Mouse (Mus musculus): ENCODE data around the gene Gm5926. TPM values are rescaled to one million over a fixed set of nuclear protein-coding genes. Genes with fewer than 3 reads are reported as not detected.
"Not testable (repeated sequence)": the region's sequence is repeated elsewhere in the genome, so short reads cannot be mapped to it uniquely, and the experiment has no call there.

The Gm5926 gene
- polyA plus RNA-seq (2014; fragmentation: Nextera tagmentation; extraction: Ambion mirVana), result not detected in 2 replicates

DNA sequence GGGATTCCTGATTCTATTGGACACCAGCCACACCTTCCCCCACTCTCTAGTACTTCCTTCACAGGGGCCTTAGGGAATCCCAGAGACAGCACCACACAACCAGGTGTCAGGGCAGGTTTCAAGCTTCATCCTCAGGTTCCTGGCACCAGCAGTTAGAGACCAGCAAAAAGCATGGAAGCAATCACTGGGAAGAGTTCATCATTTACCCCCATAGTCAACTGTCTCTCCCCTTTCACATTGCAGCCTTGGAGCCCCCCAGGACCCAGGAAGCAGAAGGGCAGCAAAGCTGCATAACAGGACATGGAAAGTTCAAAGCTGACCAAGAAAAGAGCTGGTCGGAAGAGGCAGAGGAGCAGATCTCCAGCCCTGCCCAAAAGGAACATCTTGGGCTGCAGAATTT lies at the start of gene Gm5926:
Gene Gm5926 (plus strand): TSS at position 301 of the 400 bp plus-strand sequence.
- DNase-seq (ENCODE audit: low spot score); ATAC-seq (ENCODE audit: insufficient read depth, low FRiP score, low TSS enrichment): not testable (repeated sequence)
- WGBS, result no CpG with 5 or more reads among the region's 1 CpGs

DNA sequence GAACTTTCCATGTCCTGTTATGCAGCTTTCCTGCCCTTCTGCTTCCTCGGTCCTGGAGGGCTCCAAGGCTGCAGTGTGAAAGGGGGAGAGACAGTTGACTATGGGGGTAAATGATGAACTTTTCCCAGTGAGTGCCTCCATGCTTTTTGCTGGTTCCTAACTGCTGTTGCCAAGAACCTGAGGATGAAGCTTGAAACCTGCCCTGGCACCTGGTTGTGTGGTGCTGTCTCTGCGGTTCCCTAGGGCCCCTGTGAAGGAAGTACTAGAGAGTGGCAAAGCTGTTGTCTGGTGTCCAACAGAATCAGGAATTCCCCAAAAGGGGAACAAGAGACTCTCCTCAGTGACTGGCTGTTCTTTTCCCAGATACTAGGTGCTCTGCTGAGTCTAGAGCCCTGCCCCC lies 49.5 kb upstream of the Gm5926 start:
- 92% methylated on average over 1 of the region's 2 CpGs for WGBS
- H3K4me1 ChIP-seq (ENCODE audit: control insufficient read depth, insufficient read depth, low read length); H3K9ac ChIP-seq (ENCODE audit: low read length); H3K4me3 ChIP-seq (ENCODE audit: low read depth, low read length); ATAC-seq (ENCODE audit: insufficient read depth, low FRiP score, low TSS enrichment); H3K36me3 ChIP-seq (ENCODE audit: control insufficient read depth, insufficient read depth, low read length); H3K27ac ChIP-seq (ENCODE audit: low read depth, low read length); H3K4me2 ChIP-seq (ENCODE audit: low read depth); H3K9me3 ChIP-seq (ENCODE audit: control insufficient read depth, low read length); DNase-seq (ENCODE audit: low spot score); H3K27me3 ChIP-seq (ENCODE audit: control insufficient read depth, insufficient read depth, low read length): not testable (repeated sequence)

More for the DNA sequence above, at the start of gene Gm5926:
- not testable (repeated sequence) for H3K9me3 ChIP-seq (ENCODE audit: control insufficient read depth, low read length); H3K36me3 ChIP-seq (ENCODE audit: control insufficient read depth, insufficient read depth, low read length); H3K27ac ChIP-seq (ENCODE audit: low read depth, low read length); H3K4me3 ChIP-seq (ENCODE audit: low read depth, low read length); H3K27me3 ChIP-seq (ENCODE audit: control insufficient read depth, insufficient read depth, low read length); H3K9ac ChIP-seq (ENCODE audit: low read length); H3K4me1 ChIP-seq (ENCODE audit: control insufficient read depth, insufficient read depth, low read length); H3K4me2 ChIP-seq (ENCODE audit: low read depth)

- H3K4me1 ChIP-seq (ENCODE audit: control insufficient read depth, insufficient read depth, low read length); H3K36me3 ChIP-seq (ENCODE audit: control insufficient read depth, insufficient read depth, low read length); DNase-seq (ENCODE audit: low spot score); H3K27ac ChIP-seq (ENCODE audit: low read depth, low read length); H3K9me3 ChIP-seq (ENCODE audit: control insufficient read depth, low read length); H3K4me3 ChIP-seq (ENCODE audit: low read depth, low read length); H3K9ac ChIP-seq (ENCODE audit: low read length); H3K4me2 ChIP-seq (ENCODE audit: low read depth); H3K27me3 ChIP-seq (ENCODE audit: control insufficient read depth, insufficient read depth, low read length); ATAC-seq (ENCODE audit: insufficient read depth, low FRiP score, low TSS enrichment): not testable (repeated sequence)
- WGBS, result 88% methylated on average over 3 of the region's 3 CpGs
Measured at GRCm38 (mm10) chrX:32601425-32601824, 49.1 kb upstream of the Gm5926 start.

Other genes starting within 250 kb of the Gm5926 start
- not detected in 2 replicates for gene Btbd35f1, start 90.7 kb upstream of the Gm5926 start, polyA plus RNA-seq (2014; fragmentation: Nextera tagmentation; extraction: Ambion mirVana)
- gene Btbd35f21, start 75.4 kb downstream of the Gm5926 start, polyA plus RNA-seq (2014; fragmentation: Nextera tagmentation; extraction: Ambion mirVana), result not detected in 2 replicates
- gene Btbd35f30, start 243.9 kb downstream of the Gm5926 start, polyA plus RNA-seq (2014; fragmentation: Nextera tagmentation; extraction: Ambion mirVana), result not detected in 2 replicates